Mouse (Mus musculus) liver, adult 2 months (tissue): ENCODE data around the gene Il10.

Experiments used
- CTCF ChIP-seq: fragments of 200-500 bp; IDR thresholded peaks from 2 replicates; pipeline ENCODE4 v1.5.1; 2011; ENCODE audit warnings: low read depth, low read length, control low read depth
- POLR2A ChIP-seq: fragments of 200-500 bp; IDR thresholded peaks from 2 replicates; pipeline ENCODE4 v1.6.1; 2011; ENCODE audit warnings: low read length, control low read depth; ENCODE audit not compliant: insufficient read depth; ENCODE audit errors: extremely low read depth

- TF ChIP-seq POLR2A (no peak), CTCF (no peak)
These were observed 42.2 kb downstream of the Il10 start for GRCm38 (mm10) chr1:131061740-131062254.
